Mouse (Mus musculus) activated CD4-positive, CD25-positive, alpha-beta regulatory T cell, adult 9 weeks (primary cell): ENCODE results near the gene Exosc5. TPM values are rescaled to one million over a fixed set of nuclear protein-coding genes. Genes with fewer than 3 reads are reported as not detected.

ENCODE experiments used
- polyA plus RNA-seq: library from polyadenylated mRNA; unstranded; fragments of 100-300 nt; shearing (Covaris generic); gene quantifications from one replicate; pipeline ENCODE4 v1.2.1, GENCODE M21; 2017

Gene Exosc5
- 113 TPM for polyA plus RNA-seq

GRCm38 (mm10) chr7:25658657-25659472 is at the start of gene Exosc5, which contains the start of gene Bckdha:
Exosc5 (plus strand) TSS chr7:25659164.
Bckdha (minus strand) TSS chr7:25658981.

DNA sequence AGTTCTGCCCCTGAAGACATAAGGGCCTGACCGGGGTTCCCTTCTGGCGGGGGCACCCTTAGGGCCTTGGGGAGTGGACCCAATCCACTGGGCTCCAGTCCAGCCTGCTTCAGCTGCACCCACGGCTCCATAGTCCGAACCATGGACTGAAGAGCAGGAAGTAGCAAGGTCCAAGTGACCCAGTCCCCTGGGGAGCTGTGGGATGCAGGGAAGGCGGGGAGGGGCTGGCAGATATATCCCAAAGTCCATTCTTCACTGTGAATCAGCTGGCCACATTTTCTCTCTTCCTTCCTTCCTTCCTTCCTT is 43.3 kb upstream of the Exosc5 start, which contains the start of gene Erich4:
Erich4 (minus strand) TSS at position 187 of the 306 bp plus-strand sequence.

GRCm38 (mm10) chr7:25618865-25619721 is 39.9 kb upstream of the Exosc5 start, which contains the start of gene Dmac2:
Dmac2 (plus strand) TSS chr7:25619414.

GRCm38 (mm10) chr7:25626509-25627430 is 32.2 kb upstream of the Exosc5 start, which contains the start of gene B3gnt8:
B3gnt8 (plus strand) TSS chr7:25626654.

GRCm38 (mm10) chr7:25674719-25675300 is 15.8 kb downstream of the Exosc5 start, which contains the start of gene Tmem91:
Tmem91 (minus strand) TSS chr7:25675166.

DNA sequence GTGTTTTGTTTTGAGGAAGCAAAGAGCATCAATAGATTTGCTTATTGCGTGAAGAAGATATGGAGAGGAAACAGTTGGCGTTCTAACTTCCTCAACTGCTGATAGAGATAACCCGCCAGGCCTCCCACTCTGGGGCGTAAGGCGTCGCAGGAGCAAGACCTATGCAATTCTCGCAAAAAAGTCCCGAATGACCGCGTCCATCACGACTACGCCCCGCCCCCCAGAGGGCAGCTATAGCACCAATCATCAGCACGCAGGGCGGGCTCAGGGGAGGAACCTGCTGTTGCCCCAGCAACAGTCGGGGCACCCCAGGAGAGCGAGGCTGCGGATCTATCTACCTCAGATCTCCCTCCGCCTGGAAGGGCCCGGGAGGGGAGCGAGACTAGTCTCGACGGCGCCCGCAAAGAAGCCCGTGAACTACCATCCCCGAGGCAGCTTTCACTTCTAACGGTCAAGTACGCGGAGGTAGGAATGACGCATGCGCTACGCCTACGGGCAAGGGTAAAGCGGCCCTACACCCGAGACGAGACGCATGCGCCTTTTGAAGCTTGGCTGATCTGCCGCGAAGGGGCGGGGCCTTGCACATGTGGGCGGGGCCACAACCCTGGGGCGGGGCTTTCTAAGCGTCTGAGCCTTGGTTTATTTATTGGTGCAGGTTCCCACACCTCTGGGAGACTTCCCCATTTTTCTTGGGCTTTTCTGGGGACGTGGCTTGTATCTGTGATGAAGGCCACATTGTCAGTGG is 21.7 kb downstream of the Exosc5 start, which contains the start of gene B9d2:
B9d2 (plus strand) TSS at position 267 of the 745 bp plus-strand sequence.

GRCm38 (mm10) chr7:25686680-25687531 is 27.9 kb downstream of the Exosc5 start, which contains the start of gene Tgfb1:
Tgfb1 (plus strand) TSS chr7:25687002.

GRCm38 (mm10) chr7:25718788-25719417 is 59.9 kb downstream of the Exosc5 start, which contains the start of gene Ccdc97:
Ccdc97 (minus strand) TSS chr7:25719088.

Other genes with a start within 250 kb of the Exosc5 start
- not detected for gene Cxcl17, start 246.3 kb upstream of the Exosc5 start, polyA plus RNA-seq
- gene Ceacam1, start 181.6 kb upstream of the Exosc5 start, polyA plus RNA-seq, result 0.37 TPM
- gene Ceacam2, start 119.3 kb upstream of the Exosc5 start, polyA plus RNA-seq, result not detected
- gene Erich4, start 43.3 kb upstream of the Exosc5 start, polyA plus RNA-seq, result not detected
- 67.2 TPM for gene Dmac2, start 39.8 kb upstream of the Exosc5 start, polyA plus RNA-seq
- gene B3gnt8, start 32.5 kb upstream of the Exosc5 start, polyA plus RNA-seq, result 0.28 TPM
- gene Bckdha, start 183 bp upstream of the Exosc5 start, polyA plus RNA-seq, result 53.1 TPM
- 4.5 TPM for gene Tmem91, start 16.0 kb downstream of the Exosc5 start, polyA plus RNA-seq
- 51.7 TPM for gene B9d2, start 21.6 kb downstream of the Exosc5 start, polyA plus RNA-seq
- gene Tgfb1, start 27.8 kb downstream of the Exosc5 start, polyA plus RNA-seq, result 80.3 TPM
- gene Ccdc97, start 59.9 kb downstream of the Exosc5 start, polyA plus RNA-seq, result 78.1 TPM
- gene Hnrnpul1, start 95.6 kb downstream of the Exosc5 start, polyA plus RNA-seq, result 61.1 TPM
- 46.6 TPM for gene Axl, start 129.5 kb downstream of the Exosc5 start, polyA plus RNA-seq
- 4.9 TPM for gene Cyp2s1, start 157.7 kb downstream of the Exosc5 start, polyA plus RNA-seq
- not detected for gene Cyp2b10, start 238.5 kb downstream of the Exosc5 start, polyA plus RNA-seq